Mouse (Mus musculus): ENCODE data around the gene Slc1a7. TPM values are rescaled to one million over a fixed set of nuclear protein-coding genes. Genes with fewer than 3 reads are reported as not detected.

Slc1a7 gene
- total RNA-seq, 2 experiments from 2014 or later = 0.85 to 1.1 TPM

GRCm38 (mm10) chr4:107962792-107963191, 5.3 kb upstream of the Slc1a7 start:
- DNase-seq (ENCODE audit: low spot score in 2 of 2) = no peak
- intact Hi-C loops (cut with DNase I) = no loop called here

DNA sequence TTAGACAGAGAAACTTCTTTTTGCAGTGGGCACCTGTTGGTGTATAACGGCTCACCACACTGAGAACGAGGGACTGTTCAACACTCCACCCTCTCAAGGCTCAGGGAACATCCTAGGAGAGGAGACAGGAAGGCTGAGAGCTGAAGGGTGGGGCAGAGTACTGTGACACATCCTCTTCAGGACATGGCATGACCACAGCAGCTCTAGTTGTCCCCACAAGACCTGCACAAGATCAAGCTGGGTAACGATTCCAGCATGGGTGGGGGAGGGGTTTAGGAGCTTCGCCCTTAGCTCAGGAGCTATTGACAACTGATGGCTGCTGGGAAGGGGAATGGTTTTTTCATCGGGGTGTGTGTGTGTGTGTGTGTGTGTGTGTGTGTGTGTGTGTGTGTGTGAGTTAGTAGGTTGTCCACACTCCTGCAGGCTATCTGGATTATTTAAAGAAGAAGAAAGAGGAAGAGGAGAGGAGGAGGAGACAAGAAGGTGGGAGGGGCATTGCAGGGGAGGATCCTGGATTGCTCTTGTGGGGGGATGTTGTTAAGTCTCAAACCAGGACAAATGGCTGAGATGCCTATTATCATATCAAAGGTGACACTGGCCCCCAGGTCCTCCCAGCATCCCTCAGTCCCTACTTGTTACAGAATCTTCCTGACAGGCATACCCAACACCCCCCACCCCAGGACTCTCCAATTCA, 1.6 kb upstream of the Slc1a7 start:
- intact Hi-C loops (cut with DNase I) = no loop called here
- DNase-seq (ENCODE audit: low spot score in 2 of 2) = no peak

DNA sequence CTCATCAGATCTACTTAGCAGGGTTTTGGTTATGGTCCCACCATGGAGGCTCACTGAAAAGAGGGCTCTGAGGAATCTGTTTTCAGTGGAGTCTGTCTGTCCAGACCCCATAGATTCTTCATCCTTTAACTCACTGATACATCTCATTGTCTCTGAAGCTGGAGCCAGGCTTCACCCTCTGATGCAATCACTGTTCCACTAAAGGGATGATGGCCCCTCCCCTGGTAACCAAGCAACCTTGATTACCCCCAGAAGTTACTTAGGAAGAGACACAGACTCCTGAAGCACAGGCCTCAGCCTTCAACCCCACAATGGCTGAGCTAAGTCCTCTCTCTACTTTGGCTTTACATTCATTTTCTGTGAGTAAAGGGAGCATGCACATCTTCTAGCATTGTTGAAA, 1.6 kb downstream of the Slc1a7 start:
- DNase-seq (ENCODE audit: low spot score in 2 of 2) = no peak
- intact Hi-C loops (cut with DNase I) = no loop called here

DNA sequence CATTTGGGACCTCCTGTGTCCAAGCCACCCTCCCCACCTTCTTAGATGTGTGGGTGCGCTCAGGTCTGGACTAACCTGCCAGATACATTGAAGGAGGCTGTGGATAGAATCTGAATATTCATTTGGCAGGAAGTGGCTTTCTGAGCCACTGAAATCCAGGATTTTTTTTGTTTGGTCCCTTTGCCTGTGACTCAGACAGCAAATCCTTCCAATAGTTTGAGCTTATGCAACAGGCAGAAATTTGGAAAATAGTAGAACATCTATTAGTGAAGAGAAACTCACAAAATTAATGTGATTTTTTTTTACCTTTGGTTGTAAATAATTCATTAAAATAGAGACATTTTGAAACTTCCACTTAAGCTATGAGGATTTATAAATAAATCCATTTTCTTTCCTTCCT, 3.0 kb downstream of the Slc1a7 start:
- DNase-seq (ENCODE audit: low spot score in 2 of 2) = no peak
- intact Hi-C loops (cut with DNase I) = no loop called here

DNA sequence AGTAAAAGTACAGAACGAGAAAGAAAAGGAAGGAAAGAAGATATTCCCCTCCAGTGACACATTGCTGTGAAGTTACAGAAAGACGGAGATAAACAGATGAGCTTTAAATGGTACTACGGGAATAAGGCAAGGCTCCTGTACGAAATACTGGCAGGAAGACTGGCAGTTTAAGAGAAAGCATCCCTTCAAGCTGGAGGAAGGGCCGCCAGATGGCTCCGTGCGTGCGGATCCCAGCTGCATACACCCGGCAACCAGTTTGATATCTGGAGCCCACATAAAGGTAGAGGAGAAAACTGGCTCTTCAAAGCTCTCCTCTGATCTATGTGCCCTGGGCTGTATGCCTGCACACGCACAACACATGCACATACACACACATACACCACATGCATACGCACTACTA, 6.4 kb downstream of the Slc1a7 start:
- DNase-seq (ENCODE audit: low spot score in 2 of 2) = no peak
- intact Hi-C loops (cut with DNase I) = no loop called here

GRCm38 (mm10) chr4:107975004-107975403, 6.9 kb downstream of the Slc1a7 start:
- intact Hi-C loops (cut with DNase I) = no loop called here
- DNase-seq (ENCODE audit: low spot score in 2 of 2) = no peak

- DNase-seq (ENCODE audit: low spot score in 2 of 2) = no peak
These were observed 9.5 kb downstream of the Slc1a7 start for GRCm38 (mm10) chr4:107977593-107977992.

GRCm38 (mm10) chr4:107979530-107979929, 11.4 kb downstream of the Slc1a7 start:
- intact Hi-C loops (cut with DNase I) = no loop called here
- peak; percentile 34 to 76 for DNase-seq (ENCODE audit: low spot score in 2 of 2)

More at GRCm38 (mm10) chr4:107977593-107977992, 9.5 kb downstream of the Slc1a7 start:
- intact Hi-C loops (cut with DNase I) = no loop called here

DNA sequence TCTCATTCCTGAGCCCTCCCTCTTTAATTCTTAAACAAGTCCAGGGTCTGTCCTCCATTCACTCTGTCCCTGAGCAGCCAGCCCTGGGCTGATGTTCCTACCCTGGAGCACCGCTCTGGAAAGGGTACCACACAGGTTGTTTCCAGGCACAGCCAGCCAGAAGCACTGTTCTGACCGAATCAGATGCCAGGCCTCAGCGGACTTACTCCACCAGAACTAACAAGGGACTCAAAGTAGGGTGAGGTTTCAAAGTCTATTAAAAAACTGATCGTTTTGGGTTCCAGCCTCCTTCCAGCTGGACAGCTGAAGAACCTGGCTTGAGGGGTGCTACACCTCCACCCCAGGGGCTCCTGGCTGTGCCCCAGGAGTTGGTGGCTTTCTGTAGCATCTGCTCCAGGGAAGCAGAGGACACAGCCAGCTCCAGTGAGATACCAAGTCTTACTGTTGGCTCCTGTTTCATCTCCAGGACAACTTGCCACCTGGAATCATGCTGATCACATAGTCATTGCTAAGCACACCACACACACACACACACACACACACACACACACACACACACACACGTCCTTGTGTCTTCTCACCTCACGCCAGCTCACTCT, 12.0 kb downstream of the Slc1a7 start:
- intact Hi-C loops (cut with DNase I) = loop anchor here (5.0 kb wide), 1 partner anchor 77 kb away; no protein-coding TSS in a partner anchor
- no peak for DNase-seq (ENCODE audit: low spot score in 2 of 2)

- DNase-seq (ENCODE audit: low spot score in 2 of 2) = no peak
- intact Hi-C loops (cut with DNase I) = loop anchor here (2.0 to 5.0 kb wide), 2 partner anchors 49 to 74 kb away; no protein-coding TSS in a partner anchor
These were observed 15.6 kb downstream of the Slc1a7 start for GRCm38 (mm10) chr4:107983717-107984116.

- intact Hi-C loops (cut with DNase I) = loop anchor here (2.0 to 5.0 kb wide), 2 partner anchors 48 to 73 kb away; no protein-coding TSS in a partner anchor
- peak; percentile 79 to 97 for DNase-seq (ENCODE audit: low spot score in 2 of 2)
These were observed 16.3 kb downstream of the Slc1a7 start for GRCm38 (mm10) chr4:107984282-107984981.

- intact Hi-C loops (cut with DNase I) = loop anchor here (2.0 to 5.0 kb wide), 2 partner anchors 47 to 131 kb away; no protein-coding TSS in a partner anchor
- no peak for DNase-seq (ENCODE audit: low spot score in 2 of 2)
These were observed 17.7 kb downstream of the Slc1a7 start for GRCm38 (mm10) chr4:107985812-107986211.

GRCm38 (mm10) chr4:107986386-107987168, 18.4 kb downstream of the Slc1a7 start:
- intact Hi-C loops (cut with DNase I) = loop anchor here (5.0 kb wide), 1 partner anchor 131 kb away; no protein-coding TSS in a partner anchor
- DNase-seq (ENCODE audit: low spot score in 2 of 2) = no peak

DNA sequence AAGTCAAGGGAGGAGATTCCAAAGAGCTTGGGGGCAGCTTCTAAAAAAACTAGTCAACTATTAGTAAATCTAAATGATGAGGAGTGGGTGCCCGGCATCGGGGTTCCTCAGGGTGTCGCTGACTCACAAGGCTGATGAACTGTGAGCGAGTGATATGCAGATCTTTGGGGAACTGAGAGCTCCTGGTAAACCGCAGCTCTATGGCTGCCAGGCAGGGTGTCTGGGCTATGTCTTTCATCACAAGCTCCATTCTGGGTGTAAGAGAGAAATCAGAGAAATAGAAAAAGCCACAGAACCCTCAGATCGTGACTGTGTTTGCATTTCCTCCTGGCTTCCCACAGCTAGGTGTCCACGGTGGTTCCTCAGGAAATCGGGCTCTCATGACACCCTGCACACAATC, 20.8 kb downstream of the Slc1a7 start:
- no peak for DNase-seq (ENCODE audit: low spot score in 2 of 2)
- intact Hi-C loops (cut with DNase I) = loop anchor here (5.0 kb wide), 1 partner anchor 128 kb away; no protein-coding TSS in a partner anchor

GRCm38 (mm10) chr4:107990818-107991217, 22.7 kb downstream of the Slc1a7 start:
- no peak for DNase-seq (ENCODE audit: low spot score in 2 of 2)
- intact Hi-C loops (cut with DNase I) = no loop called here

DNA sequence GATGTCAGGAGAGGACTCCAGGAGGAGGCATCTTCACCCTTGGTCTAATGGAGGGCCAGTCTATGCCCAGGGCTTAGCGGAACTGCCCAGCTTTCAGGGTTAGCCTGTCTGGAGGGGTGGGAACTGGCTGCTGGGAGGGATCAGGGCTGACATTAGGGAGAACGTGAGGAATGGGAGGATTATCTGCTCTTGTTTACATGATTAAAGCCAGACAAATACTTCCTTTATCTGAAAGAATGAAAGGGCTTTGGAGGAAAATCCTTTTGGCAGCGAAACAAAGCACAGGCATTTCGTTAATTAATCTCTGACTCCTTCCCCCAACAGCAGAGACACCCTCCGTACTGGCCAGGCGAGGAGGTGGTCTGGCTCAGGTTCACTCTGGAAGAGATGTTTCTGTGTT, 23.7 kb downstream of the Slc1a7 start:
- intact Hi-C loops (cut with DNase I) = no loop called here
- DNase-seq (ENCODE audit: low spot score in 2 of 2) = no peak

DNA sequence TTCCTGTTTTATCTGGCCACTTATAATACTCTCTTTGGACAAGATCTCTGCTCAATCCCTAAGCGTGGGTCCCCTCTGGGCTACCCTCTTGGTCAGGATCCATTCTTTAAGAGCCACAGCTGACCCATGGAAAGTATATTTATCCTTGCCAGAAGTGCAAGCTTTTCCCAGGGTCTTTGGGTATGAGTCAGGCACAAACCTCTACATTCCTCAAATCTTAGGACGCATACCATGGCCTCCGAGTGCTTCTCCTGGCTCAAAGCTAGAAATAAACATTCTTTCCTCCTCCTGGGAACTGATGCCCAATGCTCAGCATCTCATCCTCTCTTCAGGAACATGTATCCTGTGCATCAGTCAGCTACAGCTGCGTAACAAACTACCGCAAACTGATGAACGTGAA, 26.9 kb downstream of the Slc1a7 start:
- intact Hi-C loops (cut with DNase I) = no loop called here
- DNase-seq (ENCODE audit: low spot score in 2 of 2) = no peak

GRCm38 (mm10) chr4:107995727-107996126, 27.6 kb downstream of the Slc1a7 start:
- intact Hi-C loops (cut with DNase I) = no loop called here

GRCm38 (mm10) chr4:107996418-107996986, 28.4 kb downstream of the Slc1a7 start:
- no peak for DNase-seq (ENCODE audit: low spot score in 2 of 2)
- intact Hi-C loops (cut with DNase I) = no loop called here

More at GRCm38 (mm10) chr4:107995727-107996126, 27.6 kb downstream of the Slc1a7 start:
- no peak for DNase-seq (ENCODE audit: low spot score in 2 of 2)

Data from left cerebral cortex, postnatal 25 days (tissue).